Mouse (Mus musculus) spleen, postnatal 0 days (tissue): ENCODE measurements around the gene Zfp40. TPM values are rescaled to one million over a fixed set of nuclear protein-coding genes. Genes with fewer than 3 reads are reported as not detected.

Experiments used
- polyA plus RNA-seq: library from polyadenylated mRNA; unstranded; fragments of >200 nt; fragmentation: Nextera tagmentation; extraction: Ambion mirVana; gene quantifications from 2 replicates; pipeline ENCODE4 v1.2.1, GENCODE M21; 2015

Zfp40 gene
- polyA plus RNA-seq, result 3.1 and 4.1 TPM in 2 replicates

DNA sequence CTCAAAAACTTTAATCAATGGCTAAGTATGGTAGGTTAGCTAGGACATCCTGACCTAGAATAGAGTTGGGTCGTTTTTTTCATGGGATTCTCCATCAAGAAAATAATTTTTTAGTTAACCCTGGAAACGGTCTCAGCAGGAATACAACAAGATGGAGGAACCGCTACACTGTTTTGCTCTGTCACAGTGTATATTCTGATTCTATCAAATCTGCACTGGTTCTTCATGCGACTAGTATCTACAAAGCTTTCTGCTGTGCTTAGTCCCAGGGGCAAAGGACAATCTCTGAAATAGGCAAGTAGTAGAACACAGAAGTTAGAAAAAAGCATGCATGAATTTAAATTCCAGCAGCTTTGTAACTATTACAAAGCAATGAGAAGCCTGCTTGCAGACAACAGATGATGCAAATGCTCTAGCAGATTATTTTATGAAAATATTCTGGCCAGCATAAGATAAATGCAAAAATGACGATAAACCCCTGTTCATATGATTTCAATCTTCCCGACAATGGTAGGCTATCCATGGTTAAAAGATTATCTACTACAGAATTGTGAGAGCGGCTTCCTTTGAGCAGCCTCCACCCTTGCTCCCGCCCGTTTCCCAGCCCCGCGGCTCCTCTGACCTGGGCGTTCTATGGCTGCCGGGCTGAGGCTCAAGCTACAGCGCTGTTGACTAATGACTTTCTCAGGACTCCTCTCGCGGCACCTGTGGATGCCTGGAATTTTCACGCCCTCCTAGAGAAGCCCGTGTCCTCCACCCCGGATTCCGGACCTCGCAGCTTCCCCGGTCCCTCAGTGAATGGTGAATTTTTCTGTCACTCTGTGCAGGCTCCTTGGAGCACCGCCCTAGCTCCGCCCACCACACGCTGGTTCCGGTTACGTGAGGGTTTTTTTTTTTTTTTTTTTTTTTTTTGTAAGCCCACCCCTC, at the start of gene Zfp40:
Zfp40 (minus strand) TSS at position 800 of the 927 bp plus-strand sequence.

Other genes with a start within 250 kb of the Zfp40 start
- gene Vmn2r-ps130, start 132.1 kb downstream of the Zfp40 start, polyA plus RNA-seq, result not detected in 2 replicates
- gene Vmn2r114, start 119.3 kb upstream of the Zfp40 start, polyA plus RNA-seq, result not detected in 2 replicates
- gene Vmn2r115, start 150.5 kb upstream of the Zfp40 start, polyA plus RNA-seq, result not detected in 2 replicates
- not detected in 2 replicates for gene Vmn2r116, start 191.4 kb upstream of the Zfp40 start, polyA plus RNA-seq